Mouse (Mus musculus) liver, embryonic 14.5 days (tissue): ENCODE measurements around the gene Fzd10.

Experiments used
- CTCF ChIP-seq: IDR thresholded peaks from 2 replicates; pipeline ENCODE4 v1.5.1; 2016; ENCODE audit warnings: antibody characterized with exemption, low read depth, control low read depth
- EP300 ChIP-seq: IDR thresholded peaks from 2 replicates; pipeline ENCODE4 v1.6.1; 2016; ENCODE audit warnings: antibody characterized with exemption, low read depth

- no peak for TF ChIP-seq CTCF
- no peak for TF ChIP-seq EP300
Measured at GRCm38 (mm10) chr5:128568970-128569369, 31.7 kb upstream of the Fzd10 start.
